Mouse (Mus musculus): ENCODE results near the gene Dlec1. TPM values are rescaled to one million over a fixed set of nuclear protein-coding genes. Genes with fewer than 3 reads are reported as not detected.
A peak's percentile ranks its signal among the peaks of the same experiment; 100 is the strongest.

Gene Dlec1
- polyA plus RNA-seq, 1 experiment from 2014 or later = 6.6 TPM

DNA sequence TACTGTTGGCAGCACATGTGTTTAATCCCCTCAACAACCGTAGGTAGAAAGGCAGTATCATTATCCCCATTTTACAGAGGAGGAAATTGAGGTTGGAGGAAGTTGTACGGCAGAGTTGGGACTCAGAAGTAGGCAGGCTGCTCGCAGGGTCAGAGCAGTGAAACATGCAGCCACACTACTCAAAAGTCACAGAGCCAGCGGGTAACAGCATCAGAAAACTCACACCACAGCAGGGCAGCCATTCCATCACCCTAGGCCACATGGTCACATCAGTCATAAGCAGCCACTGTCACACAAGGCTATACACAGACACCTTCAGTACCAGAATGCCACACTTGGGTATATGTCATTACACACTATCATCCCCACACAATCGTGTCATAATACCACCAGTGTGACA is 15.0 kb upstream of the Dlec1 start:
- no peak overlapping the region for H3K4me3 ChIP-seq (replicated peaks; ENCODE audit: low read depth, low read length)
- 83% methylated on average over 5 of the region's 5 CpGs for WGBS
- ATAC-seq (replicated peaks; ENCODE audit: low FRiP score, low read depth) = no peak

DNA sequence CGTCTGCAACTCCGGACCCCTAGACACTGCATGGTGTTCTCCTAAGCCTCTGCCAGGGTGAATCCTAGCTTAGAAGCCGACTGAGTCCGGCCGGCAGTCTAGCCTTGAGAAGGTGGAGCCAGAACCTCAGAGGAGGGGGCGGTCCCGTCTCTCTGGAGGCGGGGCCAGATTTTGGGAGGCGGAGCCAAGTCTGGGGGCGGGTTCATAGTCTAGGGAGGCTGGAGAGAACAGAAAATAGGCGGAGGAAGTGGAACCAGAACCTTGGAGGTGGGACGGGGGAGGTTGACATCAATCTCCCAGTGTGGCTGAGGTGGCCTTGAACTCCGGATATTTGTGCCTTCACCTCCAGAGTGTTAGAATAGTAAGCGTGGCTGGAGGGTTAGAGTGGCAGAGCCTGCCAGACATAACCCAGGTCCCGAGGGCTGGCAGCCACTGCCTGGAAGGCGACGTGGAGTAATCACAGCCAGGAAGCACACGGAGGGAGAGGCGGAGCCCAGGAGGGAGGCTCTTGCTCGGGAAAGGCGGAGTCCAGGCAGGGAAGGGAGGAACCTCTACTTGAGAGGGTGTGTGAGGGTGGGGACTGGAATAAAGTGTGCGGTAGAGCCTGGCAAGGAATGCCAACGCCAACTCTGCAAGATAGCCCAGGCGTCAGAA is 14.0 kb upstream of the Dlec1 start:
- Histone ChIP-seq H3K36me3 (ENCODE audit: insufficient read depth, low read length) (no peaks in the 10 kb centered on the region), H3K27ac (peak overlapping the region; percentile 87), H3K27me3 (ENCODE audit: insufficient read depth, low read length) (no peaks in the 10 kb centered on the region), H3K4me1 (replicated peaks; ENCODE audit: insufficient read depth, low read length) (peaks cover 14% of the 10 kb centered on the region), H3K4me2 (ENCODE audit: low read length) (peak overlapping the region; percentile 81), H3K4me3 (replicated peaks; ENCODE audit: low read depth, low read length) (peak overlapping the region; percentile 39), H3K9me3 (replicated peaks; ENCODE audit: low read length) (no peaks in the 10 kb centered on the region), H3K9ac (ENCODE audit: low read depth, low read length) (peak overlapping the region; percentile 60)
- DNase-seq (ENCODE audit: low spot score) = peak; percentile 97
- peak; percentile 91 for ATAC-seq (replicated peaks; ENCODE audit: low FRiP score, low read depth)
- WGBS = under 1% methylated on average over 24 of the region's 24 CpGs
- no peak for TF ChIP-seq CTCF (IDR thresholded peaks at IDR 0.05; ENCODE audit: low read depth)

More for the DNA sequence above, 15.0 kb upstream of the Dlec1 start:
- Histone ChIP-seq H3K4me2 (ENCODE audit: low read length) (peak overlapping the region; percentile 81; the same call in 1 of the 2 replicates), H3K9me3 (replicated peaks; ENCODE audit: low read length) (no peaks in the 10 kb centered on the region), H3K36me3 (ENCODE audit: insufficient read depth, low read length) (no peaks in the 10 kb centered on the region), H3K27me3 (ENCODE audit: insufficient read depth, low read length) (no peaks in the 10 kb centered on the region), H3K27ac (no peak overlapping the region), H3K9ac (ENCODE audit: low read depth, low read length) (no peak overlapping the region), H3K4me1 (replicated peaks; ENCODE audit: insufficient read depth, low read length) (peaks cover 17% of the 10 kb centered on the region)
- TF ChIP-seq CTCF (IDR thresholded peaks at IDR 0.05; ENCODE audit: low read depth) = no peak
- no peak for DNase-seq (ENCODE audit: low spot score)

DNA sequence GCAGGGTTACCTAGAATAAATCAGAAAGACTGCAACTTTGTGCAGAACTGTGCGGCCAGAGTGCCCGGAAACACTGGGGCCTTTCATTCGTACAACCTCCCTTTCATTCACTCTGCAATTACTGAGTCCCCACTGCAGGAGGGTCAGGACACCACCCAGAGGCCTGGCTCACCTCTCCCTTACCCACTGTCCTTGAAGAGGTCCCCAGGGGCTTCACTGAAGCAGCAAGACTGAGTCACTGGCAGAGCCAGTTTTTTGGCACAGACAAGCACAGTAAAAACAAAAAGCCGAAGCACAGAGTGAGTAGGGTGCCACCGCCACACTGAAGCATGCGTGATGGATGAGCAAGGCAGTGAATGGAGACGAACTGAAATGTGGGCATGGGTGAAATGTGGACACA is 12.8 kb upstream of the Dlec1 start:
- H3K4me2 ChIP-seq (ENCODE audit: low read length) = no peak overlapping the region
- H3K27ac ChIP-seq = no peak overlapping the region
- DNase-seq (ENCODE audit: low spot score) (no peak), ATAC-seq (replicated peaks; ENCODE audit: low FRiP score, low read depth) (no peak)
- no peak overlapping the region for H3K9ac ChIP-seq (ENCODE audit: low read depth, low read length)
- TF ChIP-seq CTCF (IDR thresholded peaks at IDR 0.05; ENCODE audit: low read depth) = no peak
- H3K9me3 ChIP-seq (replicated peaks; ENCODE audit: low read length) = no peaks in the 10 kb centered on the region
- H3K4me1 ChIP-seq (replicated peaks; ENCODE audit: insufficient read depth, low read length) = peaks cover 14% of the 10 kb centered on the region
- 59% methylated on average over 7 of the region's 7 CpGs for WGBS
- H3K36me3 ChIP-seq (ENCODE audit: insufficient read depth, low read length) = no peaks in the 10 kb centered on the region
- H3K4me3 ChIP-seq (replicated peaks; ENCODE audit: low read depth, low read length) = no peak overlapping the region
- no peaks in the 10 kb centered on the region for H3K27me3 ChIP-seq (ENCODE audit: insufficient read depth, low read length)

DNA sequence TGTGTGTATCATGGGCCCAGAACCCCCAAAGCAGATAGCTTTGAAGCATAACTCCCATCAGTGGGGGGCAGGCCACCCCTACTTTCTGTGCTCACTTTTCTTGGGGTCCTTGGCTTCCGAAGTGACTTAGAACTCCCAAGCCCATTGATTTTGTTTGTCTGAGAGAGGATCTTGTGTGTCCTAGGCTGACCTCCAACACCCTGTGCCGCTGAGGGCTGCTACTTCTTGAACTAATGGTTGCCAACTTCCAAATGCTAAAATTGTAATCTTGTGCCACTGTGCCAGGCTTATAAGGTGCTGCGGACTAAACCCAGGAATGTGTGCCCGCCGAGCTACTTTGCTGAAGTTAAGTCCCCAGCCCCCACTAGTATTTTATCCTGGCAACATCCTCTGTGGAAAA is 11.8 kb upstream of the Dlec1 start:
- Histone ChIP-seq H3K9me3 (replicated peaks; ENCODE audit: low read length) (no peaks in the 10 kb centered on the region), H3K36me3 (ENCODE audit: insufficient read depth, low read length) (no peaks in the 10 kb centered on the region), H3K4me1 (replicated peaks; ENCODE audit: insufficient read depth, low read length) (peaks cover 14% of the 10 kb centered on the region), H3K9ac (ENCODE audit: low read depth, low read length) (no peak overlapping the region), H3K4me2 (ENCODE audit: low read length) (no peak overlapping the region), H3K4me3 (replicated peaks; ENCODE audit: low read depth, low read length) (no peak overlapping the region), H3K27ac (no peak overlapping the region), H3K27me3 (ENCODE audit: insufficient read depth, low read length) (no peaks in the 10 kb centered on the region)
- DNase-seq (ENCODE audit: low spot score) (no peak), ATAC-seq (replicated peaks; ENCODE audit: low FRiP score, low read depth) (no peak)
- no peak for TF ChIP-seq CTCF (IDR thresholded peaks at IDR 0.05; ENCODE audit: low read depth)
- WGBS = 88% methylated on average over 5 of the region's 5 CpGs

DNA sequence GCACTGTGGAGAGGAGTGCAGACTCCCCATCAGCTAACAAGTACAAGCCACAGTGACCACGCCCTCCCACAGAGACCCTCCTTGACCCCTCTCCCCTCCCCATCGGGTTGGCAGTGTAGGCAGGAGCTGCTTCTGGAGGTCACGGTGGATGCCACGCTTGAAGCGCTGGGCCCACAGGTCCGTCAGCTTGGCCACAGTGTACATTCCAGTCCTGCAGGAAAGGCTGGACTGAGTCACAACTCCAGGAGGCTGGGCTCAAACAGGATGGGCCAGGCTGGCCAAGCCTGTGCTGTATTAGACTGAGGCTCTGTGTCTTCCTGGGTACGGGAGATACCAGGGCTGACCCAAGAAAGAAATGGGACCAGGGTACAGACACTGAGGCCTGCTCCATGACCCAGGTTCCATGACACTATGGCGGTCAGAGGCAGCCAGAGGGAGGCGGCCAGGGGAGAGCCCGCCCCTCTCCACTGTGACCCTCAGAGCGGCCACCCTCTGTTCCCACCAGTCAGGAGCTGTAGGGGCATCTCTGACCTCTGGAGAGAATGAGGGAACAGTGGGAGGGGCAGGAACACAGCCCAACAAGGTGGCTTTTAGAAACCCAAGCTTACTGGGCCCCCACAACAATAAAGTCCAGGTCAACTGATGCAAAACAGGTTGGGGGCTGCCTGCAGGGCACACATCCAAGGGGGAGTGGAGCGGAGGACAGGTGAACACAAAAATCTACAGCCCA is 10.5 kb upstream of the Dlec1 start:
- no peak overlapping the region for H3K9ac ChIP-seq (ENCODE audit: low read depth, low read length)
- no peaks in the 10 kb centered on the region for H3K27me3 ChIP-seq (ENCODE audit: insufficient read depth, low read length)
- H3K9me3 ChIP-seq (replicated peaks; ENCODE audit: low read length) = no peaks in the 10 kb centered on the region
- WGBS = 58% methylated on average over 12 of the region's 12 CpGs
- H3K4me3 ChIP-seq (replicated peaks; ENCODE audit: low read depth, low read length) = no peak overlapping the region; the same call in 1 of the 2 replicates
- no peak for DNase-seq (ENCODE audit: low spot score)
- peak overlapping the region; percentile 92 for H3K4me2 ChIP-seq (ENCODE audit: low read length)
- no peak for TF ChIP-seq CTCF (IDR thresholded peaks at IDR 0.05; ENCODE audit: low read depth)
- H3K4me1 ChIP-seq (replicated peaks; ENCODE audit: insufficient read depth, low read length) = peaks cover 14% of the 10 kb centered on the region
- no peak for ATAC-seq (replicated peaks; ENCODE audit: low FRiP score, low read depth)
- H3K36me3 ChIP-seq (ENCODE audit: insufficient read depth, low read length) = no peaks in the 10 kb centered on the region
- H3K27ac ChIP-seq = no peak overlapping the region

DNA sequence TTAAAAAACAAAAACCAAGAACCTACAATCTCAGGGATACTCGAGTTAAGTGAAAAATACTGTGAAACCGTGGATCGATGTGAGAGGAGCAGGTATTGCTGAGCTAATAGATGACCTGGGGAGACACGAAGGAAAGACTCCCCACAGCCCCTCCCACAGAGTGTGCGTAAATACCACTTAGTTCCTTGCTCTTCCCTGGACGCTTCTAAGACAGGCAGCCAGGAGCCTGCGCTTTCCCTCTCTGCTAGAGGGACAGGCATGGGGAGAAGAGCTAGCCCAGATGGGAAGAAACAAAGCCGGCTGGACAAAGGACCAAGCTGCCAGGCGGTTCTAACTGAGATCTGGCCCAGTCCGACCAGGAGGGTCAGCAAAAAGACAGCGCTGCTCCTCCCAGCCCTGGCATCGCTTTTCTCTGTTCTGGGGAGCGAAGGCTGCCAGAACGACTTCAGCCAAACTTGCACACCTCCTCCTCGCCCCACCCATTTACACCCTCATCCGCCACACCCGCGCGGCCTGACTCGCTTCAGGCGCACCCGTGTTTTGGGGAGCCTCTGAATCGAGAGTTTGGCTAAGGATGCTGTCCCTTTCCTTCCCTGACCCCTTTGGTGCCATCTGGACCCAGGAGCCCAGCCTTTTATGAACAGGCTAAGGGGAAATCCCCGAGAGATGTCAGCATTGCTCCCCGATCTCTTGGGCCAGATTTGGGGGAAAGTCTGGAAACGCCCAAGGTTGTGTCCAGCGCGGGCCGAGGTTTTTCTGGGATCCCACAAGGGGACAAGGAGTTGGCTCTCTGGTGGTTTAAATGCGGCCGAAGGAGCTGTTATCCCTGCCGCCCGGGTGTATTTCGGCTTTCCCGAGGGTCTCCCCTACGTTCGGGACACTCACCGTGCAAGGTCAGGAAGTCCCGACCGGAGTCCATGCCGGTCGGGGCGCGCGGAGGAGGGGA is 9.5 kb upstream of the Dlec1 start:
- Histone ChIP-seq H3K27me3 (ENCODE audit: insufficient read depth, low read length) (no peaks in the 10 kb centered on the region), H3K4me1 (replicated peaks; ENCODE audit: insufficient read depth, low read length) (peaks cover 9% of the 10 kb centered on the region), H3K9me3 (replicated peaks; ENCODE audit: low read length) (no peaks in the 10 kb centered on the region), H3K4me2 (ENCODE audit: low read length) (peak overlapping the region; percentile 92), H3K9ac (ENCODE audit: low read depth, low read length) (peak overlapping the region; percentile 75), H3K36me3 (ENCODE audit: insufficient read depth, low read length) (no peaks in the 10 kb centered on the region), H3K4me3 (replicated peaks; ENCODE audit: low read depth, low read length) (peak overlapping the region; percentile 47), H3K27ac (peak overlapping the region; percentile 39)
- WGBS = 2% methylated on average over 44 of the region's 45 CpGs
- no peak for ATAC-seq (replicated peaks; ENCODE audit: low FRiP score, low read depth)
- DNase-seq (ENCODE audit: low spot score) = peak; percentile 45
- TF ChIP-seq CTCF (IDR thresholded peaks at IDR 0.05; ENCODE audit: low read depth) = no peak
